Mouse (Mus musculus): Measurements from ENCODE around the gene Fam131a. TPM values are rescaled to one million over a fixed set of nuclear protein-coding genes. Genes with fewer than 3 reads are reported as not detected.

The Fam131a gene
- polyA plus RNA-seq, 1 experiment from 2014 or later: 48.6 TPM

- 0% methylated on average over 63 of the region's 70 CpGs for WGBS
- H3K36me3 ChIP-seq: peaks cover 17% of the 10 kb centered on the region; the same call in 1 of the 2 replicates
- no peaks in the 10 kb centered on the region for H3K9me3 ChIP-seq (replicated peaks)
These were observed 40.1 kb downstream of the Fam131a start, which contains the start of gene Chrd for GRCm38 (mm10) chr16:20732925-20733730. TSS of gene Chrd (plus strand) at chr16:20733127.

GRCm38 (mm10) chr16:20733731-20734730, 41.0 kb downstream of the Fam131a start, which contains the start of gene Thpo:
TSS of gene Thpo (minus strand) at chr16:20734511.
- H3K4me2 ChIP-seq: peak within 1 kb of the TSS; percentile 85
- H3K4me3 ChIP-seq (replicated peaks): peak within 1 kb of the TSS; percentile 63
- peaks cover 24% of the 10 kb centered on the region for H3K4me1 ChIP-seq
- H3K27me3 ChIP-seq (replicated peaks): peaks cover 19% of the 10 kb centered on the region
- no peaks in the 10 kb centered on the region for H3K9me3 ChIP-seq (replicated peaks)
- peak within 1 kb of the TSS; percentile 75 for H3K9ac ChIP-seq (replicated peaks)
- H3K27ac ChIP-seq (replicated peaks): peak within 1 kb of the TSS; percentile 78; the same call in 1 of the 2 replicates
- ATAC-seq (ENCODE audit: low FRiP score): no peak
- 2% methylated on average over 45 of the region's 45 CpGs for WGBS
- peaks cover 20% of the 10 kb centered on the region; the same call in 1 of the 2 replicates for H3K36me3 ChIP-seq

More at GRCm38 (mm10) chr16:20732925-20733730, 40.1 kb downstream of the Fam131a start, which contains the start of gene Chrd:
- Histone ChIP-seq H3K4me2 (peak within 1 kb of the TSS; percentile 85), H3K27ac (replicated peaks) (peak within 1 kb of the TSS; percentile 78), H3K4me3 (replicated peaks) (peak within 1 kb of the TSS; percentile 63), H3K9ac (replicated peaks) (peak within 1 kb of the TSS; percentile 75), H3K27me3 (replicated peaks) (peaks cover 19% of the 10 kb centered on the region), H3K4me1 (peaks cover 24% of the 10 kb centered on the region)
- ATAC-seq (ENCODE audit: low FRiP score): peak; percentile 77

DNA sequence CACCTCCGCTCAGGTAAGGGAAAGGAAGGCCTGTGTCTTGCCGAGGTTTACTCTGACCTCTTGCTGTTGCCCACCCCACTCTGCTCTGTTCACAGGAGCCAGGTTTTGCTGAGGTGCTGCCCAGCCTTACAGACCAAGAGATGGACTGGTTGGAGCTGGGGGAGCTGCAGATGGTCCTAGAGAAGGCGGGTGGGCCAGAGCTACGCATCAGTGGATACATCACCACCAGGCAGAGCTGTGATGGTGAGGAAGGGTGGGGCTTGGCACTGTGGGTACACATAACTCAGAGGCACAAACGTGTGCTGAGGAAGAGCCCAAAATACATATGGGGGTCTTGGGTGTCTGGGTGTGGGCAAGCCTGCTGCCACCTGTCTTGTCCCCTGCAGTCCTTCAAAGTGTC, 42.6 kb downstream of the Fam131a start:
- no peak for ATAC-seq (ENCODE audit: low FRiP score)
- no peak overlapping the region; the same call in 1 of the 2 replicates for H3K9ac ChIP-seq (replicated peaks)
- peaks cover 19% of the 10 kb centered on the region for H3K27me3 ChIP-seq (replicated peaks)
- no peak overlapping the region for H3K4me3 ChIP-seq (replicated peaks)
- H3K4me1 ChIP-seq: peaks cover 24% of the 10 kb centered on the region
- H3K4me2 ChIP-seq: no peak overlapping the region
- WGBS: 78% methylated on average over 5 of the region's 5 CpGs
- H3K27ac ChIP-seq (replicated peaks): no peak overlapping the region
- peaks cover 23% of the 10 kb centered on the region; the same call in 1 of the 2 replicates for H3K36me3 ChIP-seq
- no peaks in the 10 kb centered on the region for H3K9me3 ChIP-seq (replicated peaks)

DNA sequence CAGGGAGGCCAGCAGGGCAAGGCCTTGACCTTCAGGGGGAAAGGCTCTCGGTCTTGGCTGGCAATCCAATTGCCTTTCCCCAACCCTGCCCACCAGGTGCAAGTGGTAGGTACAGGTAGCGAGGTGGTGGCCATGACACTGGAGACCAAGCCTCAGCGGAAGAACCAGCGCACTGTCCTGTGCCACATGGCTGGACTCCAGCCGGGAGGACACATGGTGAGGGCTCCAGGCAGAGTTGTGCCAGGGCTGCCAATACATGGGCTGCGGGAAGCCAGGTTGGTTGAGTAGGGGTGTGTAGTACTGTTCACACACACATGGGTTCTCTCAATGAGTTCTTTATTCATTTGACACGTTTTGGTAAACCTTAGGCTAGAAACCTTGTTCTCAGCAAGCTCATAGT, 43.1 kb downstream of the Fam131a start:
- H3K4me2 ChIP-seq: no peak overlapping the region
- H3K27ac ChIP-seq (replicated peaks): no peak overlapping the region
- H3K9me3 ChIP-seq (replicated peaks): no peaks in the 10 kb centered on the region
- no peak for ATAC-seq (ENCODE audit: low FRiP score)
- 87% methylated on average over 7 of the region's 7 CpGs for WGBS
- peaks cover 24% of the 10 kb centered on the region for H3K4me1 ChIP-seq
- H3K9ac ChIP-seq (replicated peaks): no peak overlapping the region
- peaks cover 23% of the 10 kb centered on the region; the same call in 1 of the 2 replicates for H3K36me3 ChIP-seq
- no peak overlapping the region for H3K4me3 ChIP-seq (replicated peaks)
- peaks cover 19% of the 10 kb centered on the region for H3K27me3 ChIP-seq (replicated peaks)

DNA sequence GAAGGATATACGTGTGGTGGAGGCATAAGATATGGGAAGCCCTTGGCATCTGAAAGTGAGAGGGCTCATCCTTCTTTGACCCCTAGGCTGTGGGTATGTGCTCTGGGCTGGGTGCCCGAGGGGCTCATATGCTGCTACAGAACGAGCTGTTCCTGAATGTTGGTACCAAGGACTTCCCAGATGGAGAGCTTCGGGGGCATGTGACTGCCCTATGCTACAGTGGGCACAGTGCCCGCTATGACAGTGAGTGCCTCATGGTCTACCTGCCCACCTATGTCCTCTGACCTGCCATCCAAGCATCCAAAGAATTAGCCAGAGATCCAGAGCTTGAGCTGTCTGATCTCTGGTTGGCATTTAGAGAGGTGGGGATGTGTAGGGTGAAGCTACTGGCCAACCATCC, 43.8 kb downstream of the Fam131a start:
- no peak overlapping the region for H3K4me2 ChIP-seq
- peaks cover 19% of the 10 kb centered on the region for H3K27me3 ChIP-seq (replicated peaks)
- H3K4me3 ChIP-seq (replicated peaks): no peak overlapping the region
- no peak overlapping the region for H3K27ac ChIP-seq (replicated peaks)
- H3K9ac ChIP-seq (replicated peaks): no peak overlapping the region
- no peak for ATAC-seq (ENCODE audit: low FRiP score)
- peaks cover 21% of the 10 kb centered on the region for H3K4me1 ChIP-seq
- peaks cover 28% of the 10 kb centered on the region for H3K36me3 ChIP-seq
- H3K9me3 ChIP-seq (replicated peaks): no peaks in the 10 kb centered on the region
- WGBS: 89% methylated on average over 5 of the region's 5 CpGs

DNA sequence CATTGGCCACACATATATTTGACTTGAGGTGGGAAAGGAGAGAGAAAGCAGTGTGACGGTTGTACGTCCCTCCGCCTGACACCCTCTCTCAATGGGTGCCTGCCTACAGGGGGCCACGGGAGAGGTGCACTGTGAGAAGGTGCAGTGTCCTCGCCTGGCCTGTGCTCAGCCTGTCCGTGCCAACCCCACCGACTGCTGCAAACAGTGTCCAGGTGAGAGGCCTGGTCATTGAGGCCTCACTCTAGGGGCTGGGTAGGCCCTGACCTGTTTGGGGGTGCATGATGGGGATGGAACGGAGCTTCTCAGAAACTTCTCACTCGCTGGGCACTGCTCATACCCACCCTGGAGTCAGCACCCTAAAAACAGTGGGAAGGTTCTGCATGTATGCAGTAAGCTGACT, 46.8 kb downstream of the Fam131a start:
- H3K9ac ChIP-seq (replicated peaks): no peak overlapping the region
- no peak for ATAC-seq (ENCODE audit: low FRiP score)
- no peaks in the 10 kb centered on the region for H3K4me1 ChIP-seq
- 92% methylated on average over 9 of the region's 9 CpGs for WGBS
- no peak overlapping the region for H3K4me3 ChIP-seq (replicated peaks)
- H3K4me2 ChIP-seq: no peak overlapping the region
- no peak overlapping the region for H3K27ac ChIP-seq (replicated peaks)
- H3K36me3 ChIP-seq: peaks cover 34% of the 10 kb centered on the region
- H3K9me3 ChIP-seq (replicated peaks): no peaks in the 10 kb centered on the region
- peaks cover 14% of the 10 kb centered on the region for H3K27me3 ChIP-seq (replicated peaks)

GRCm38 (mm10) chr16:20746641-20747040, 53.6 kb downstream of the Fam131a start:
- Histone ChIP-seq H3K4me1 (no peaks in the 10 kb centered on the region), H3K27ac (replicated peaks) (no peak overlapping the region), H3K9ac (replicated peaks) (no peak overlapping the region), H3K27me3 (replicated peaks) (no peaks in the 10 kb centered on the region), H3K4me3 (replicated peaks) (no peak overlapping the region), H3K4me2 (no peak overlapping the region), H3K36me3 (peaks cover 8% of the 10 kb centered on the region), H3K9me3 (replicated peaks) (no peaks in the 10 kb centered on the region)
- ATAC-seq (ENCODE audit: low FRiP score): no peak
- WGBS: 74% methylated on average over 6 of the region's 6 CpGs

GRCm38 (mm10) chr16:20750518-20750917, 57.5 kb downstream of the Fam131a start:
- Histone ChIP-seq H3K36me3 (no peaks in the 10 kb centered on the region), H3K4me1 (no peaks in the 10 kb centered on the region), H3K27ac (replicated peaks) (no peak overlapping the region), H3K9me3 (replicated peaks) (no peaks in the 10 kb centered on the region), H3K27me3 (replicated peaks) (no peaks in the 10 kb centered on the region), H3K9ac (replicated peaks) (no peak overlapping the region), H3K4me2 (no peak overlapping the region), H3K4me3 (replicated peaks) (no peak overlapping the region)
- 64% methylated on average over 8 of the region's 8 CpGs for WGBS
- ATAC-seq (ENCODE audit: low FRiP score): no peak

Other genes starting within 250 kb of the Fam131a start
- 100 and 103 TPM in 2 replicates for gene Eif2b5, start 194.4 kb upstream of the Fam131a start, polyA plus RNA-seq (2015; fragmentation: Nextera tagmentation; extraction: Ambion mirVana)
- 32.2 and 34.2 TPM in 2 replicates for gene Dvl3, start 176.3 kb upstream of the Fam131a start, polyA plus RNA-seq (2015; fragmentation: Nextera tagmentation; extraction: Ambion mirVana)
- 1,083 and 1,151 TPM in 2 replicates for gene Ap2m1, start 157.8 kb upstream of the Fam131a start, polyA plus RNA-seq (2015; fragmentation: Nextera tagmentation; extraction: Ambion mirVana)
- 91.1 and 93.2 TPM in 2 replicates for gene Abcf3, start 144.7 kb upstream of the Fam131a start, polyA plus RNA-seq (2015; fragmentation: Nextera tagmentation; extraction: Ambion mirVana)
- 38.1 and 48.0 TPM in 2 replicates for gene Vwa5b2, start 103.8 kb upstream of the Fam131a start, polyA plus RNA-seq (2015; fragmentation: Nextera tagmentation; extraction: Ambion mirVana)
- 8.4 and 14.8 TPM in 2 replicates for gene Eef1akmt4, start 81.6 kb upstream of the Fam131a start, polyA plus RNA-seq (2015; fragmentation: Nextera tagmentation; extraction: Ambion mirVana)
- 0.13 TPM in 1 of 2 replicates, not detected in the other for gene Gm49333, start 81.6 kb upstream of the Fam131a start, polyA plus RNA-seq (2015; fragmentation: Nextera tagmentation; extraction: Ambion mirVana)
- gene Alg3, start 81.5 kb upstream of the Fam131a start, polyA plus RNA-seq (2015; fragmentation: Nextera tagmentation; extraction: Ambion mirVana): 39.6 and 40.0 TPM in 2 replicates
- 45.1 and 55.0 TPM in 2 replicates for gene Camk2n2, start 72.0 kb upstream of the Fam131a start, polyA plus RNA-seq (2015; fragmentation: Nextera tagmentation; extraction: Ambion mirVana)
- 17.6 and 20.4 TPM in 2 replicates for gene Ece2, start 63.4 kb upstream of the Fam131a start, polyA plus RNA-seq (2015; fragmentation: Nextera tagmentation; extraction: Ambion mirVana)
- gene Psmd2, start 41.6 kb upstream of the Fam131a start, polyA plus RNA-seq (2015; fragmentation: Nextera tagmentation; extraction: Ambion mirVana): 340 and 342 TPM in 2 replicates
- 130 and 142 TPM in 2 replicates for gene Eif4g1, start 24.9 kb upstream of the Fam131a start, polyA plus RNA-seq (2015; fragmentation: Nextera tagmentation; extraction: Ambion mirVana)
- 90.9 and 95.4 TPM in 2 replicates for gene Polr2h, start 24.4 kb downstream of the Fam131a start, polyA plus RNA-seq (2015; fragmentation: Nextera tagmentation; extraction: Ambion mirVana)
- gene Clcn2, start 24.5 kb downstream of the Fam131a start, polyA plus RNA-seq (2015; fragmentation: Nextera tagmentation; extraction: Ambion mirVana): 27.4 and 34.6 TPM in 2 replicates
- gene Chrd, start 39.9 kb downstream of the Fam131a start, polyA plus RNA-seq (2015; fragmentation: Nextera tagmentation; extraction: Ambion mirVana): 6.3 and 7.5 TPM in 2 replicates
- gene Thpo, start 41.3 kb downstream of the Fam131a start, polyA plus RNA-seq (2015; fragmentation: Nextera tagmentation; extraction: Ambion mirVana): 1.0 and 1.2 TPM in 2 replicates